Mouse (Mus musculus): ENCODE data around the gene Aip. TPM values are rescaled to one million over a fixed set of nuclear protein-coding genes. Genes with fewer than 3 reads are reported as not detected.

Aip gene
- polyA plus RNA-seq, 1 experiment: 154 TPM

GRCm38 (mm10) chr19:4152445-4153231, 27.0 kb upstream of the Aip start:
- no peak for DNase-seq (ENCODE audit: low spot score)

- no peak for DNase-seq (ENCODE audit: low spot score)
Observed at GRCm38 (mm10) chr19:4151898-4152297, 26.2 kb upstream of the Aip start.

GRCm38 (mm10) chr19:4151488-4151860, 25.8 kb upstream of the Aip start:
- no peak for DNase-seq (ENCODE audit: low spot score)

GRCm38 (mm10) chr19:4150567-4151487, 25.2 kb upstream of the Aip start:
- DNase-seq (ENCODE audit: low spot score): no peak

GRCm38 (mm10) chr19:4149764-4150461, 24.3 kb upstream of the Aip start:
- no peak for DNase-seq (ENCODE audit: low spot score)

GRCm38 (mm10) chr19:4149283-4149682, 23.6 kb upstream of the Aip start:
- no peak for DNase-seq (ENCODE audit: low spot score)

GRCm38 (mm10) chr19:4148819-4149218, 23.2 kb upstream of the Aip start:
- no peak for DNase-seq (ENCODE audit: low spot score)

GRCm38 (mm10) chr19:4148491-4148806, 22.8 kb upstream of the Aip start, which contains the start of gene Coro1b:
Gene Coro1b (plus strand): TSS chr19:4148619.
- peak; percentile 92 for DNase-seq (ENCODE audit: low spot score)

- DNase-seq (ENCODE audit: low spot score): no peak
Observed at GRCm38 (mm10) chr19:4147782-4148490, 22.3 kb upstream of the Aip start.

- no peak for DNase-seq (ENCODE audit: low spot score)
Observed at GRCm38 (mm10) chr19:4147022-4147405, 21.4 kb upstream of the Aip start.

- no peak for DNase-seq (ENCODE audit: low spot score)
Observed at GRCm38 (mm10) chr19:4146366-4147021, 20.8 kb upstream of the Aip start.

GRCm38 (mm10) chr19:4145936-4146335, 20.3 kb upstream of the Aip start:
- DNase-seq (ENCODE audit: low spot score): no peak

GRCm38 (mm10) chr19:4144550-4145498, 19.2 kb upstream of the Aip start:
- DNase-seq (ENCODE audit: low spot score): no peak

GRCm38 (mm10) chr19:4143759-4144268, 18.2 kb upstream of the Aip start, which contains the start of gene Cabp4:
Gene Cabp4 (minus strand): TSS chr19:4144033.
- DNase-seq (ENCODE audit: low spot score): no peak

GRCm38 (mm10) chr19:4142416-4143173, 16.9 kb upstream of the Aip start:
- DNase-seq (ENCODE audit: low spot score): no peak

GRCm38 (mm10) chr19:4140147-4140546, 14.5 kb upstream of the Aip start:
- no peak for DNase-seq (ENCODE audit: low spot score)

- DNase-seq (ENCODE audit: low spot score): no peak
Observed at GRCm38 (mm10) chr19:4139446-4139845, 13.8 kb upstream of the Aip start, which contains the start of gene Gpr152. Gene Gpr152 (plus strand): TSS chr19:4139787.

GRCm38 (mm10) chr19:4137913-4138312, 12.3 kb upstream of the Aip start:
- no peak for DNase-seq (ENCODE audit: low spot score)

- DNase-seq (ENCODE audit: low spot score): no peak
Observed at GRCm38 (mm10) chr19:4136463-4136862, 10.8 kb upstream of the Aip start.

Data from urinary bladder, adult 2 months (tissue).